Mouse (Mus musculus) cerebellum, postnatal 14 days (tissue): ENCODE measurements around the gene L3mbtl1.
"Not testable (repeated sequence)": the region's sequence is repeated elsewhere in the genome, so short reads cannot be mapped to it uniquely, and the experiment has no call there.

Experiments used
- DNase-seq, 2 experiments: peaks; one replicate each; pipeline ENCODE4 v3.0.0; 2021; ENCODE audit warnings: mixed read lengths in 2 of 2

L3mbtl1 gene

GRCm38 (mm10) chr2:162943148-162943846, at the start of gene L3mbtl1:
L3mbtl1 (plus strand) TSS chr2:162943472.
- DNase-seq: peak; percentile 41 to 63

- not testable (repeated sequence) for DNase-seq
Observed at GRCm38 (mm10) chr2:162899256-162899655, 44.0 kb upstream of the L3mbtl1 start.

- no peak for DNase-seq
Observed at GRCm38 (mm10) chr2:162899880-162900589, 43.2 kb upstream of the L3mbtl1 start.

GRCm38 (mm10) chr2:162900590-162900916, 42.7 kb upstream of the L3mbtl1 start:
- DNase-seq: no peak

GRCm38 (mm10) chr2:162905902-162906301, 37.4 kb upstream of the L3mbtl1 start:
- DNase-seq: no peak

- peak; percentile 75 to 82 for DNase-seq
Observed at GRCm38 (mm10) chr2:162908052-162908491, 35.2 kb upstream of the L3mbtl1 start.

GRCm38 (mm10) chr2:162914040-162914439, 29.2 kb upstream of the L3mbtl1 start:
- DNase-seq: no peak

- DNase-seq: peak; percentile 54 to 59
Observed at GRCm38 (mm10) chr2:162914519-162914918, 28.8 kb upstream of the L3mbtl1 start.

- no peak for DNase-seq
Observed at GRCm38 (mm10) chr2:162919926-162920325, 23.3 kb upstream of the L3mbtl1 start.

GRCm38 (mm10) chr2:162922183-162922582, 21.1 kb upstream of the L3mbtl1 start:
- peak; percentile 64 to 65 for DNase-seq

- DNase-seq: no peak
Observed at GRCm38 (mm10) chr2:162922834-162923233, 20.4 kb upstream of the L3mbtl1 start.

- no peak for DNase-seq
Observed at GRCm38 (mm10) chr2:162924126-162924525, 19.1 kb upstream of the L3mbtl1 start.

- no peak for DNase-seq
Observed at GRCm38 (mm10) chr2:162927918-162928585, 15.2 kb upstream of the L3mbtl1 start.

GRCm38 (mm10) chr2:162929704-162930103, 13.6 kb upstream of the L3mbtl1 start:
- DNase-seq: no peak

GRCm38 (mm10) chr2:162930516-162931122, 12.7 kb upstream of the L3mbtl1 start:
- DNase-seq: no peak

- DNase-seq: peak; percentile 94 to 95
Observed at GRCm38 (mm10) chr2:162931123-162931673, 12.1 kb upstream of the L3mbtl1 start, which contains the start of gene Srsf6. Srsf6 (plus strand) TSS chr2:162931528.

GRCm38 (mm10) chr2:162931674-162932650, 11.3 kb upstream of the L3mbtl1 start:
- DNase-seq: peak; percentile 80 to 81

GRCm38 (mm10) chr2:162932706-162933105, 10.6 kb upstream of the L3mbtl1 start:
- DNase-seq: peak; percentile 41 to 62

GRCm38 (mm10) chr2:162934421-162934820, 8.9 kb upstream of the L3mbtl1 start:
- DNase-seq: no peak

GRCm38 (mm10) chr2:162935700-162936099, 7.6 kb upstream of the L3mbtl1 start:
- no peak for DNase-seq

GRCm38 (mm10) chr2:162939562-162939961, 3.7 kb upstream of the L3mbtl1 start:
- DNase-seq: no peak

GRCm38 (mm10) chr2:162943931-162944330, 659 bp downstream of the L3mbtl1 start:
- no peak for DNase-seq
